Mouse (Mus musculus): ENCODE data around the gene Aagab.

DNA sequence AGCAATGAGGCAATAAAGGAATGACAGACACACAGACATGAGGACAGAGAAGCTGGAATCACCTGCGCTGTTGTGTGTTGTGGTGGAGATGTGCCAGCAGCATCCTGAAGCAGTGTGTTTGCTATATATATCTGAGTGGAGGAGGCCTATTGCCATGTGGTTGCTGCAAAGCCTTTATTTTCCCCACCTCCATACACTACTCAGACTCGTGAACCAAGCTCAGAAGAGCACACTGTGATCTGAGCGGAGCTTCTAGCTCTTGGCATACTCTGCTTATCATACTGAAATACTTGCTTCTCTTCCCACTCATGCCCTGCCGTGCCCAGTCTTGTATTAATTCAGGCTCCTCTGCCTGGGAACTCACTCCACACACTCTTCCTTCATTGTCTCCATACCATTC, 20.7 kb upstream of the Aagab start:
- TF ChIP-seq CTCF (IDR thresholded peaks at IDR 0.05; ENCODE audit: low read depth), result no peak
- no peak for TF ChIP-seq EP300 (IDR thresholded peaks at IDR 0.05; ENCODE audit: low read depth)

Measured in liver, postnatal 0 days (tissue).